Mouse (Mus musculus): ENCODE measurements around the gene Yipf1. TPM values are rescaled to one million over a fixed set of nuclear protein-coding genes. Genes with fewer than 3 reads are reported as not detected.

The Yipf1 gene
- polyA plus RNA-seq, 1 experiment from 2014 or later: 55.1 TPM

GRCm38 (mm10) chr4:107286386-107286785 is 27.8 kb upstream of the Yipf1 start:
- no peak overlapping the region for H3K4me3 ChIP-seq (ENCODE audit: low read depth, low read length)
- WGBS: 91% methylated on average over 8 of the region's 8 CpGs
- no peak overlapping the region for H3K9ac ChIP-seq
- no peaks in the 10 kb centered on the region for H3K27me3 ChIP-seq (ENCODE audit: insufficient read depth, low read length)
- H3K36me3 ChIP-seq (ENCODE audit: insufficient read depth): no peaks in the 10 kb centered on the region
- H3K27ac ChIP-seq (ENCODE audit: low read depth): no peak overlapping the region
- no peaks in the 10 kb centered on the region for H3K9me3 ChIP-seq (ENCODE audit: low read depth, low read length)
- H3K4me1 ChIP-seq (ENCODE audit: insufficient read depth): no peaks in the 10 kb centered on the region
- no peak for ATAC-seq (ENCODE audit: insufficient read depth)
- H3K4me2 ChIP-seq: no peak overlapping the region
- DNase-seq: no peak
- no peak for TF ChIP-seq CTCF (IDR thresholded peaks at IDR 0.05; ENCODE audit: low read depth)

GRCm38 (mm10) chr4:107287517-107287916 is 26.6 kb upstream of the Yipf1 start:
- H3K27me3 ChIP-seq (ENCODE audit: insufficient read depth, low read length): no peaks in the 10 kb centered on the region
- no peaks in the 10 kb centered on the region for H3K9me3 ChIP-seq (ENCODE audit: low read depth, low read length)
- no peak overlapping the region for H3K27ac ChIP-seq (ENCODE audit: low read depth)
- DNase-seq (no peak), ATAC-seq (ENCODE audit: insufficient read depth) (no peak)
- no peak overlapping the region for H3K4me2 ChIP-seq
- no peak overlapping the region for H3K4me3 ChIP-seq (ENCODE audit: low read depth, low read length)
- WGBS: 71% methylated on average over 2 of the region's 2 CpGs
- TF ChIP-seq CTCF (IDR thresholded peaks at IDR 0.05; ENCODE audit: low read depth): no peak
- H3K9ac ChIP-seq: no peak overlapping the region
- no peaks in the 10 kb centered on the region for H3K4me1 ChIP-seq (ENCODE audit: insufficient read depth)
- H3K36me3 ChIP-seq (ENCODE audit: insufficient read depth): no peaks in the 10 kb centered on the region

GRCm38 (mm10) chr4:107291611-107292272 is 22.4 kb upstream of the Yipf1 start:
- Histone ChIP-seq H3K27me3 (ENCODE audit: insufficient read depth, low read length) (no peaks in the 10 kb centered on the region), H3K36me3 (ENCODE audit: insufficient read depth) (no peaks in the 10 kb centered on the region), H3K9ac (no peak overlapping the region), H3K4me1 (ENCODE audit: insufficient read depth) (no peaks in the 10 kb centered on the region), H3K27ac (ENCODE audit: low read depth) (no peak overlapping the region), H3K9me3 (ENCODE audit: low read depth, low read length) (no peaks in the 10 kb centered on the region), H3K4me3 (ENCODE audit: low read depth, low read length) (no peak overlapping the region), H3K4me2 (no peak overlapping the region)
- WGBS: 75% methylated on average over 7 of the region's 7 CpGs
- TF ChIP-seq CTCF (IDR thresholded peaks at IDR 0.05; ENCODE audit: low read depth): no peak
- DNase-seq (no peak), ATAC-seq (ENCODE audit: insufficient read depth) (no peak)

- no peak overlapping the region for H3K4me2 ChIP-seq
- no peaks in the 10 kb centered on the region for H3K27me3 ChIP-seq (ENCODE audit: insufficient read depth, low read length)
- DNase-seq (no peak), ATAC-seq (ENCODE audit: insufficient read depth) (no peak)
- H3K9me3 ChIP-seq (ENCODE audit: low read depth, low read length): no peaks in the 10 kb centered on the region
- H3K4me3 ChIP-seq (ENCODE audit: low read depth, low read length): no peak overlapping the region
- 28% methylated on average over 4 of the region's 4 CpGs for WGBS
- no peak for TF ChIP-seq CTCF (IDR thresholded peaks at IDR 0.05; ENCODE audit: low read depth)
- no peaks in the 10 kb centered on the region for H3K4me1 ChIP-seq (ENCODE audit: insufficient read depth)
- no peaks in the 10 kb centered on the region for H3K36me3 ChIP-seq (ENCODE audit: insufficient read depth)
- no peak overlapping the region for H3K27ac ChIP-seq (ENCODE audit: low read depth)
- H3K9ac ChIP-seq: no peak overlapping the region
These were observed 21.9 kb upstream of the Yipf1 start for GRCm38 (mm10) chr4:107292273-107292662.

GRCm38 (mm10) chr4:107298071-107298606 is 16.0 kb upstream of the Yipf1 start:
- Histone ChIP-seq H3K9ac (no peak overlapping the region), H3K4me3 (ENCODE audit: low read depth, low read length) (no peak overlapping the region), H3K4me1 (ENCODE audit: insufficient read depth) (no peaks in the 10 kb centered on the region), H3K4me2 (no peak overlapping the region), H3K27me3 (ENCODE audit: insufficient read depth, low read length) (no peaks in the 10 kb centered on the region), H3K9me3 (ENCODE audit: low read depth, low read length) (no peaks in the 10 kb centered on the region), H3K36me3 (ENCODE audit: insufficient read depth) (no peaks in the 10 kb centered on the region), H3K27ac (ENCODE audit: low read depth) (no peak overlapping the region)
- no peak for TF ChIP-seq CTCF (IDR thresholded peaks at IDR 0.05; ENCODE audit: low read depth)
- ATAC-seq (ENCODE audit: insufficient read depth) (no peak), DNase-seq (no peak)
- WGBS: 67% methylated on average over 8 of the region's 8 CpGs

- H3K4me3 ChIP-seq (ENCODE audit: low read depth, low read length): no peak overlapping the region
- DNase-seq: no peak
- TF ChIP-seq CTCF (IDR thresholded peaks at IDR 0.05; ENCODE audit: low read depth): no peak
- H3K4me2 ChIP-seq: no peak overlapping the region
- no peak for ATAC-seq (ENCODE audit: insufficient read depth)
- H3K4me1 ChIP-seq (ENCODE audit: insufficient read depth): no peaks in the 10 kb centered on the region
- H3K9me3 ChIP-seq (ENCODE audit: low read depth, low read length): no peaks in the 10 kb centered on the region
- no peaks in the 10 kb centered on the region for H3K36me3 ChIP-seq (ENCODE audit: insufficient read depth)
- H3K27ac ChIP-seq (ENCODE audit: low read depth): no peak overlapping the region
- H3K9ac ChIP-seq: no peak overlapping the region
- H3K27me3 ChIP-seq (ENCODE audit: insufficient read depth, low read length): no peaks in the 10 kb centered on the region
- 84% methylated on average over 7 of the region's 7 CpGs for WGBS
These were observed 14.3 kb upstream of the Yipf1 start for GRCm38 (mm10) chr4:107299779-107300340.

GRCm38 (mm10) chr4:107300371-107300770 is 13.8 kb upstream of the Yipf1 start:
- DNase-seq (no peak), ATAC-seq (ENCODE audit: insufficient read depth) (no peak)
- 83% methylated on average over 4 of the region's 4 CpGs for WGBS
- H3K4me2 ChIP-seq: no peak overlapping the region
- no peaks in the 10 kb centered on the region for H3K27me3 ChIP-seq (ENCODE audit: insufficient read depth, low read length)
- no peak for TF ChIP-seq CTCF (IDR thresholded peaks at IDR 0.05; ENCODE audit: low read depth)
- H3K36me3 ChIP-seq (ENCODE audit: insufficient read depth): no peaks in the 10 kb centered on the region
- no peak overlapping the region for H3K4me3 ChIP-seq (ENCODE audit: low read depth, low read length)
- H3K27ac ChIP-seq (ENCODE audit: low read depth): no peak overlapping the region
- no peak overlapping the region for H3K9ac ChIP-seq
- no peaks in the 10 kb centered on the region for H3K4me1 ChIP-seq (ENCODE audit: insufficient read depth)
- no peaks in the 10 kb centered on the region for H3K9me3 ChIP-seq (ENCODE audit: low read depth, low read length)
